Mouse (Mus musculus): ENCODE measurements around the gene Dnm2. TPM values are rescaled to one million over a fixed set of nuclear protein-coding genes. Genes with fewer than 3 reads are reported as not detected.

The Dnm2 gene
- polyA plus RNA-seq, 1 experiment from 2014 or later, result 63.2 TPM

DNA sequence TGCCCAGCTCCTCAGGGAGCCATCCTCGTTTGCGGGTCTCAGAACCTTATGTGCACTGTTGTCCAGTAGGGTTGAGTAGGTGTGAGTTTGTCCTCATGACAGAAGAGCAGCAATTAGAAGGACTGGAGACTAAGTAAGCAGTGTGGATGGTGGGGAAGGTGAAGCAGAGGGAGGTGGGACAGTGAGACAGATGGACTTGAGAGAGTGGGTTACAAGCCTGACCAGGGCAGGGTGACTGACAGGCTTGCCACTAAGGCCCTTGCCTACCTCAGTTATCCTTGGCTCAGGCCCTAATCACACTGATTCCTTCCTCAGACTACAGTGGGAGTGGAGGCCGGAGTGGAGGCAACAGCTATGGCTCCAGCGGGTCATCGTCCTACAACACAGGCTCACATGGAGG lies 21.0 kb upstream of the Dnm2 start:
- H3K27me3 ChIP-seq (ENCODE audit: control insufficient read depth, insufficient read depth, low read depth, low read length), result no peaks in the 10 kb centered on the region
- no peak for ATAC-seq

DNA sequence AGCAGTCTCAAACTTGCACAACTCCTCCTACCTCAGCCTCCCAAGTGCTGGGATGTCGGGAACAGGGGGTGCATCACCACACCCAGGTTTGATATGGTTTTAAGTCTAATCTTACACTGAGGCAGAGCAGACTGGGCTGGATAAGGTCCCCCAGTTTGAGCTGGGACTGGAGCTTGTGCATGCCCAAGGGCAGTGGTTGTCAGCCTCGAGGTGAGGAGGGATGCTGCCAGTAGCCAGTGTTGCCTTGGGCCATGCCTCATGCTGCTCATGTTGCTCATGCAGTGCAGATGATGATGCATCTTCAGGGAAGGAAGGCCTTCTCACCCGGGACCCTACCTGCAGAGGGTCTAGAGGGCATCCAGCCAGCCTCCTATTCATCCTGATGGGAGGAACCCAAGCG lies 19.2 kb upstream of the Dnm2 start:
- 85% methylated on average over 4 of the region's 4 CpGs for WGBS
- no peaks in the 10 kb centered on the region for H3K27me3 ChIP-seq (ENCODE audit: control insufficient read depth, insufficient read depth, low read depth, low read length)
- no peak overlapping the region for H3K4me2 ChIP-seq (ENCODE audit: low read length)
- H3K9ac ChIP-seq (ENCODE audit: low read depth, low read length), result no peak overlapping the region
- peaks cover 38% of the 10 kb centered on the region for H3K36me3 ChIP-seq (ENCODE audit: control insufficient read depth, insufficient read depth, low read length)
- no peak for ATAC-seq
- H3K4me3 ChIP-seq (ENCODE audit: low read depth, low read length), result no peak overlapping the region
- peaks cover 2% of the 10 kb centered on the region; the same call in 1 of the 2 replicates for H3K4me1 ChIP-seq (ENCODE audit: control insufficient read depth, insufficient read depth, low read length)
- no peaks in the 10 kb centered on the region for H3K9me3 ChIP-seq (replicated peaks; ENCODE audit: control insufficient read depth, low read length, poor library complexity, severe bottlenecking)
- no peak overlapping the region for H3K27ac ChIP-seq (ENCODE audit: low read length)

More for the DNA sequence above, 21.0 kb upstream of the Dnm2 start:
- 94% methylated on average over 5 of the region's 5 CpGs for WGBS
- Histone ChIP-seq H3K4me2 (ENCODE audit: low read length) (no peak overlapping the region), H3K9me3 (replicated peaks; ENCODE audit: control insufficient read depth, low read length, poor library complexity, severe bottlenecking) (no peaks in the 10 kb centered on the region), H3K27ac (ENCODE audit: low read length) (no peak overlapping the region), H3K4me1 (ENCODE audit: control insufficient read depth, insufficient read depth, low read length) (no peaks in the 10 kb centered on the region; the same call in 1 of the 2 replicates), H3K36me3 (ENCODE audit: control insufficient read depth, insufficient read depth, low read length) (peaks cover 52% of the 10 kb centered on the region), H3K9ac (ENCODE audit: low read depth, low read length) (no peak overlapping the region), H3K4me3 (ENCODE audit: low read depth, low read length) (no peak overlapping the region)

DNA sequence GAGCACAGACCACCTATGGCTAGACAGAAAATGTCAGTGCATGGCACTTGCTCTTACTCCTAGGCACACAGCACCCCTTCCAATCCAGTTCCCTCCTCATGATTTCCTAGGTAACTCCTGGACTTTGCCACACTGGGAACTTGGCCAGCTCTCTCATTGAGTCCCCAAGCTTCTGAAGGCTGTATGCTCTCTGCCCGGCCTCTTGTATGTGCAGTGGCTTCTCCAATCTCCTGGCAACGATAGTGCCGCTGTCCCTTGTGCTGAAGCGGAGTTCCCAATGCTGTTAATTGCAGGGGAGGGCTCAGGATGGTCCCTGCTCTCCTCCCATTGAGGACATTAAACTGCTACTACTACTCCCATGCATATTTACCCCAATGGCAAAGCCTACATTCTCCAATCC lies 16.8 kb upstream of the Dnm2 start:
- Histone ChIP-seq H3K9ac (ENCODE audit: low read depth, low read length) (no peak overlapping the region), H3K9me3 (replicated peaks; ENCODE audit: control insufficient read depth, low read length, poor library complexity, severe bottlenecking) (no peaks in the 10 kb centered on the region), H3K27ac (ENCODE audit: low read length) (0 out of 2 replicates have a peak overlapping the region, but pooled peaks have one; percentile 19), H3K36me3 (ENCODE audit: control insufficient read depth, insufficient read depth, low read length) (peaks cover 31% of the 10 kb centered on the region), H3K4me3 (ENCODE audit: low read depth, low read length) (no peak overlapping the region), H3K4me2 (ENCODE audit: low read length) (no peak overlapping the region), H3K27me3 (ENCODE audit: control insufficient read depth, insufficient read depth, low read depth, low read length) (no peaks in the 10 kb centered on the region), H3K4me1 (ENCODE audit: control insufficient read depth, insufficient read depth, low read length) (peaks cover 9% of the 10 kb centered on the region; the same call in 1 of the 2 replicates)
- no peak for ATAC-seq
- 16% methylated on average over 4 of the region's 4 CpGs for WGBS

DNA sequence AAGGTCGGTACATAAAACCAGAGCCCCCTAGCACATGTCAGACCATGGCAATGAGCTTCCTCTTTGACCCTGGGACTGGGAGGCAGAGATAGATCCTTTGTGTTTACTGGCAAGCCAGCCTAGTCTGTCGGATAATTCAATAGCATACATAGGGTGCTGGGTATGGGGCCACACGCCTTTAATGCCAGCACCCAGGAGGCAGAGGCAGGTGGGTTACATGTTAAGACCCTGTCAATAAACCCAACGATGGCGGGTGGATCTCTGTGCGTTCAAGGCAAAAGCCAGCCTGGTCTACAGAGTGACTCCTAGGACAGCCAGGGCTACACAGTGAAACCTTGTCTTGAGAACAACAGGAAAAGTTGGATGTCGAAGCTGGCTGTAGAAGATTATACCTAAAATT lies 16.1 kb upstream of the Dnm2 start:
- Histone ChIP-seq H3K4me1 (ENCODE audit: control insufficient read depth, insufficient read depth, low read length) (peaks cover 12% of the 10 kb centered on the region), H3K9me3 (replicated peaks; ENCODE audit: control insufficient read depth, low read length, poor library complexity, severe bottlenecking) (no peaks in the 10 kb centered on the region), H3K27ac (ENCODE audit: low read length) (no peak overlapping the region), H3K4me3 (ENCODE audit: low read depth, low read length) (no peak overlapping the region), H3K9ac (ENCODE audit: low read depth, low read length) (no peak overlapping the region), H3K4me2 (ENCODE audit: low read length) (no peak overlapping the region), H3K27me3 (ENCODE audit: control insufficient read depth, insufficient read depth, low read depth, low read length) (no peaks in the 10 kb centered on the region), H3K36me3 (ENCODE audit: control insufficient read depth, insufficient read depth, low read length) (peaks cover 30% of the 10 kb centered on the region)
- ATAC-seq, result no peak
- WGBS, result 71% methylated on average over 7 of the region's 7 CpGs

DNA sequence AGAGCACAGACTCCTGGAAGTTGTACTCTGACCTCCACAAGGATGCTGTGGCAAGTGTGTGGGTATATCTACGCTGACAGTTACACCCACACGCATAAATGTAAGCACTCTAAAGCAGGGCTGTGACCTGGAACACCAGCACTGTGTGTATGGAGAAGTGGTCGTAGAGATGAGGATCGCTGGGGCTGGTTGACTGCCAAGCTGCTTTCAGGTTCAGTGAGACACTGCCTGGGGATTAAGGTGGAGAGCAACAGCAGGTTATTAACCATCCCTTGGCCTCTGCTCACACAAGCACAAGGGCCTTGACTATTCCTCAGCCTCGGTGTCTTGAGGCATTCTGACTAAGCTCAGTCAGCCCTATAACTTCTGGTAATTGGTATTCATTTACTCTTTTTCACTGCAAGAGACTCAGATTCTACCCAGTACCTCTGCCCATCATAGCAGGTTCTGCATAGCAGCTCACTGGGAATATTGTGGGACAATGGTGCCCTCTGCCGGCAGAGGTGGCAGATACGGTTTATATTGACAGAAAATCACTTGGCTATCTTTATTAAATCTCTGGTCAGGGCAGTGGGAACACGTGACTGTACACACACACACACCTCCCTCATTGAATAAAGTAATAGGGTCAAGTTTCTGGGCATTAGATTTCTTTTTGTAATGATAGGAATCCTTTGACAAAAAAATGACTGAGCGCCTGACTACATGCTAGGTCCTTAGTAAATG lies 15.0 kb upstream of the Dnm2 start:
- ATAC-seq, result no peak
- WGBS, result 34% methylated on average over 9 of the region's 9 CpGs
- H3K4me1 ChIP-seq (ENCODE audit: control insufficient read depth, insufficient read depth, low read length), result peaks cover 12% of the 10 kb centered on the region
- no peak overlapping the region for H3K4me2 ChIP-seq (ENCODE audit: low read length)
- H3K9ac ChIP-seq (ENCODE audit: low read depth, low read length), result no peak overlapping the region
- peaks cover 20% of the 10 kb centered on the region for H3K36me3 ChIP-seq (ENCODE audit: control insufficient read depth, insufficient read depth, low read length)
- no peak overlapping the region for H3K4me3 ChIP-seq (ENCODE audit: low read depth, low read length)
- H3K27ac ChIP-seq (ENCODE audit: low read length), result peak overlapping the region; percentile 22; the same call in 1 of the 2 replicates
- no peaks in the 10 kb centered on the region for H3K9me3 ChIP-seq (replicated peaks; ENCODE audit: control insufficient read depth, low read length, poor library complexity, severe bottlenecking)
- H3K27me3 ChIP-seq (ENCODE audit: control insufficient read depth, insufficient read depth, low read depth, low read length), result no peaks in the 10 kb centered on the region

DNA sequence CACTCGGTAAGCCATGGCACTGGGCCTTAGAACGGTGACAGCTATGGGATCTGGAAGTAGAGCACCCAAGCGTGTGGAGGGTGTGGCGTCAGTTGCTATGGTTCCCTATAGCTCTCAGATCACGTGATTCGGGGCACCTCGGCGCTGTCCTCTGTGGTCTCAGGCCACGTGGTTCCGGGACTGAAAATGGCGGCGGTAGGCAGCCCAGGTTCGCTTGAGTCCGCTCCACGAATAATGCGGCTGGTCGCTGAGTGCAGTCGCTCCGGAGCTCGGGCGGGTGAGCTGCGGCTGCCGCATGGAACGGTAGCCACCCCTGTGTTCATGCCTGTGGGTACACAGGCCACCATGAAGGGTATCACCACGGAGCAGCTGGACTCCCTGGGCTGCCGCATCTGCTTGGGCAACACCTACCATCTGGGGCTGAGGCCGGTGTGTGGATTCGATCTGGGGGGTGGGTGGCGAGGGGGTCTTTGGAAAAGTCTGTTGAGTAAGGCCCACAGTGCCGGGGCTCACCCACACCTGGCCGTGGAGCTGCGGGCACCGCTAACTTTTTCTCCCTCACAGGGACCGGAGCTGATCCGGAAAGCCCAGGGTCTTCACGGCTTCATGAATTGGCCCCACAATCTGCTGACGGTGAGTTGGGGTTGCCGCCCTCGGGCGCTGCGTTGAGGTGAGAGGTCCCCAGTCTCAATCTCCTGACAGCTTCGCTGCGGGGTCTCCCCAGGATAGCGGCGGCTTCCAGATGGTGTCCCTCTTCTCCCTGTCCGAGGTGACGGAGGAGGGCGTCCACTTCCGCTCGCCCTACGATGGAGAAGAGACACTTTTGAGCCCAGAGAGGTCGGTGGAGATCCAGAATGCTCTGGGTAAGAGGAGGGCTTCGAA lies 12.8 kb upstream of the Dnm2 start, which contains the start of gene Qtrt1:
Gene Qtrt1, plus strand, starts transcription at position 169 of the 882 bp plus-strand sequence.
- peak within 1 kb of the TSS; percentile 82 for H3K27ac ChIP-seq (ENCODE audit: low read length)
- H3K4me1 ChIP-seq (ENCODE audit: control insufficient read depth, insufficient read depth, low read length), result peaks cover 12% of the 10 kb centered on the region
- WGBS, result 2% methylated on average over 53 of the region's 53 CpGs
- no peaks in the 10 kb centered on the region for H3K9me3 ChIP-seq (replicated peaks; ENCODE audit: control insufficient read depth, low read length, poor library complexity, severe bottlenecking)
- peak within 1 kb of the TSS; percentile 76 for H3K9ac ChIP-seq (ENCODE audit: low read depth, low read length)
- 0 out of 2 replicates have a peak, but pooled peaks cover 4% of the 10 kb centered on the region for H3K36me3 ChIP-seq (ENCODE audit: control insufficient read depth, insufficient read depth, low read length)
- ATAC-seq, result peak; percentile 96
- peak within 1 kb of the TSS; percentile 91 for H3K4me2 ChIP-seq (ENCODE audit: low read length)
- H3K27me3 ChIP-seq (ENCODE audit: control insufficient read depth, insufficient read depth, low read depth, low read length), result no peaks in the 10 kb centered on the region
- H3K4me3 ChIP-seq (ENCODE audit: low read depth, low read length), result peak within 1 kb of the TSS; percentile 73

DNA sequence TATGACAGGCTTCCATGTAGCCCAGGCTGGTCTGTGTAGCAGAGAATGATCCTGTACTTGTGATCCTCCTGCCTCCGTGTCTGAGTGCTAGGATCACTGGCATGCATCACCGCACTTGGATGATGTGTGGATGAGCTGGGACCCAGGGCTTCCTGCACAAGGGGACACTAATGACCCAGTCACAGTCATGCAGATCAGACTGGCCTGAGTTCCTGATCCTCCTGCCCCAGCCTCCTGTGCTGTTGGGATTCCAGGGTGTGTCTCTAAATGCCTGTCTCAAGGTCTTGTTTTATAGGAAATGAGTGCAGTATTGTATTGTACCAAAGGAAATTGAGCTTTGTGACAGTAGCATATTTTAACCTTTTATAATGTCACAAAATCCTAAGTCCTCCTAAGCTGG lies 6.8 kb upstream of the Dnm2 start:
- WGBS, result 92% methylated on average over 2 of the region's 2 CpGs
- Histone ChIP-seq H3K4me2 (ENCODE audit: low read length) (no peak overlapping the region), H3K27ac (ENCODE audit: low read length) (no peak overlapping the region), H3K4me3 (ENCODE audit: low read depth, low read length) (no peak overlapping the region), H3K9me3 (replicated peaks; ENCODE audit: control insufficient read depth, low read length, poor library complexity, severe bottlenecking) (no peaks in the 10 kb centered on the region), H3K36me3 (ENCODE audit: control insufficient read depth, insufficient read depth, low read length) (peaks cover 16% of the 10 kb centered on the region), H3K4me1 (ENCODE audit: control insufficient read depth, insufficient read depth, low read length) (peaks cover 4% of the 10 kb centered on the region), H3K9ac (ENCODE audit: low read depth, low read length) (no peak overlapping the region), H3K27me3 (ENCODE audit: control insufficient read depth, insufficient read depth, low read depth, low read length) (no peaks in the 10 kb centered on the region)
- ATAC-seq, result no peak

DNA sequence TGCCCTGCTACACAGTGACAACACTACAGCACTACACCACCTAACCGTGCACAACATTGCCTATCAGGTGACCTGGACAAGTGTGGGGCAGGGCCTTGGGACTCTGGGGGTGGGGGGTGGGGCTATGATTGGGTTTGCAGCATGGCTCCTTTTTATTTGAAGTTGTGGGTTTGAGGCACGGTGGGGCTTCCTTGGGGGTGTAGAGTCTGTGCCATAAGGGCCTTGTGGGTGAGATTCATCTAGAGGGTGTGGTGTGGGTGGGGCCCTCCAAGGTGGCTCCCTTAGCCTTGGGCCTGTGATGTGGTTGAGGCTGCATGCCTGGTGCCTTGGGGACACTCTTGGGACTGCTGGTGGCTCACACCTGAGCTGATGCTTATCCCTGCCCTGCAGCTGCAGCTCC lies 5.1 kb upstream of the Dnm2 start:
- Histone ChIP-seq H3K36me3 (ENCODE audit: control insufficient read depth, insufficient read depth, low read length) (peaks cover 16% of the 10 kb centered on the region), H3K4me1 (ENCODE audit: control insufficient read depth, insufficient read depth, low read length) (peaks cover 3% of the 10 kb centered on the region; the same call in 1 of the 2 replicates), H3K9ac (ENCODE audit: low read depth, low read length) (no peak overlapping the region), H3K27ac (ENCODE audit: low read length) (no peak overlapping the region), H3K27me3 (ENCODE audit: control insufficient read depth, insufficient read depth, low read depth, low read length) (no peaks in the 10 kb centered on the region), H3K4me2 (ENCODE audit: low read length) (no peak overlapping the region), H3K4me3 (ENCODE audit: low read depth, low read length) (no peak overlapping the region), H3K9me3 (replicated peaks; ENCODE audit: control insufficient read depth, low read length, poor library complexity, severe bottlenecking) (no peaks in the 10 kb centered on the region)
- no peak for ATAC-seq
- WGBS, result 84% methylated on average over 2 of the region's 2 CpGs

DNA sequence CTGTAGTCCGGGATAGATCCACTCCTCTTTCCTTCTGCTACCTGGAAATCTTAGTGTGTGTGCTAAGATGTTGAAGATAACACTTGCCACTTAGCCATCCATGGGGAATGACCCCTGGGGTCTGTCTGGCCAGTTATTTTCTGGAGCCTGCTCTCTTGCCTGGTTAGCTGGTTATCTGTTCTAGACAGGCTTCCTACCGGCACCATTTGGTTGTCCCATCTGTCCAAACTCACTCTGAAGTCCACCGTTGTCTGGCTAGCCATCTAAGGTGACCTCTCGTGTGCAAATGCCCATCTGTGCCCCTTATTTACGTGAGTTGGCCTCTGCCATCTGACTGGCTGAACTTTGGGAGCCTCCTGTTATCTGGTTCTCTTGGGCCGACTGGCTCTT lies 843 bp downstream of the Dnm2 start:
- H3K4me3 ChIP-seq (ENCODE audit: low read depth, low read length), result peak overlapping the region; percentile 94
- no peak for ATAC-seq
- H3K27ac ChIP-seq (ENCODE audit: low read length), result peak overlapping the region; percentile 86; the same call in 1 of the 2 replicates
- H3K4me1 ChIP-seq (ENCODE audit: control insufficient read depth, insufficient read depth, low read length), result peaks cover 23% of the 10 kb centered on the region
- peak overlapping the region; percentile 88 for H3K9ac ChIP-seq (ENCODE audit: low read depth, low read length)
- H3K36me3 ChIP-seq (ENCODE audit: control insufficient read depth, insufficient read depth, low read length), result peaks cover 3% of the 10 kb centered on the region; the same call in 1 of the 2 replicates
- 11% methylated on average over 6 of the region's 6 CpGs for whole genome bisulfite sequencing
- no peaks in the 10 kb centered on the region for H3K9me3 ChIP-seq (replicated peaks; ENCODE audit: control insufficient read depth, low read length, poor library complexity, severe bottlenecking)
- no peaks in the 10 kb centered on the region for H3K27me3 ChIP-seq (ENCODE audit: control insufficient read depth, insufficient read depth, low read depth, low read length)
- peak overlapping the region; percentile 90 for H3K4me2 ChIP-seq (ENCODE audit: low read length)

Measured in midbrain, embryonic 16.5 days (tissue).